8 mouse cellular contexts compared by ENCODE assay signal in genomic region chr3:87909874-87910273, GRCm38 (mm10). TPM values are rescaled to one million over a fixed set of nuclear protein-coding genes. Genes with fewer than 3 reads are reported as not detected.
DNase-seq lines count a peak whose midpoint lies in the region; ATAC-seq and TF ChIP-seq lines count a peak whose summit lies in the region.

No protein-coding gene starts in this region.

- TF ChIP-seq CTCF in C2C12 (IDR thresholded peaks at IDR 0.05; ENCODE audit: control insufficient read depth, insufficient read depth, insufficient read length), result no peak
- no peak for TF ChIP-seq CTCF in small intestine, adult 2 months (IDR thresholded peaks at IDR 0.05; ENCODE audit: extremely low read depth, insufficient read length, insufficient replicate concordance, low read depth, low read length)

- peak overlapping the region; percentile 97 for H3K4me2 ChIP-seq in forebrain, embryonic 13.5 days
- H3K4me2 ChIP-seq in liver, embryonic 12.5 days, result peak overlapping the region; percentile 84

- 5% methylated on average over 4 of the region's 4 CpGs for WGBS in forebrain, embryonic 13.5 days
- 8% methylated on average over 4 of the region's 4 CpGs for WGBS in liver, embryonic 12.5 days (ENCODE audit: insufficient replicate concordance)
- 11% methylated on average over 4 of the region's 4 CpGs for WGBS in small intestine, adult 2 months

- H3K36me3 ChIP-seq in C2C12 (ENCODE audit: control insufficient read depth, insufficient read depth), result peaks cover 38% of the 10 kb centered on the region
- H3K36me3 ChIP-seq in forebrain, embryonic 13.5 days (ENCODE audit: poor library complexity, severe bottlenecking), result peaks cover 20% of the 10 kb centered on the region
- H3K36me3 ChIP-seq in liver, embryonic 12.5 days, result peaks cover 57% of the 10 kb centered on the region
- peaks cover 16% of the 10 kb centered on the region for H3K36me3 ChIP-seq in small intestine, adult 2 months (ENCODE audit: control insufficient read depth, insufficient read depth, low read length)

- ATAC-seq in forebrain, embryonic 13.5 days, result no peak
- ATAC-seq in liver, embryonic 12.5 days, result no peak

- H3K27me3 ChIP-seq in C2C12 (ENCODE audit: control insufficient read depth, insufficient read depth, insufficient read length), result no peaks in the 10 kb centered on the region
- H3K27me3 ChIP-seq in forebrain, embryonic 13.5 days, result no peaks in the 10 kb centered on the region
- no peaks in the 10 kb centered on the region for H3K27me3 ChIP-seq in liver, embryonic 12.5 days (replicated peaks)
- H3K27me3 ChIP-seq in small intestine, adult 2 months (ENCODE audit: control insufficient read depth, insufficient read depth, low read length), result no peaks in the 10 kb centered on the region

- peak overlapping the region; percentile 37 for H3ac ChIP-seq in C2C12 (ENCODE audit: control insufficient read depth, insufficient read length, low read depth)

- H3K9me3 ChIP-seq in forebrain, embryonic 13.5 days (replicated peaks), result no peaks in the 10 kb centered on the region
- H3K9me3 ChIP-seq in liver, embryonic 12.5 days (replicated peaks), result no peaks in the 10 kb centered on the region

- H3K4me1 ChIP-seq in forebrain, embryonic 13.5 days, result peaks cover 51% of the 10 kb centered on the region
- H3K4me1 ChIP-seq in liver, embryonic 12.5 days, result peaks cover 82% of the 10 kb centered on the region
- peaks cover 23% of the 10 kb centered on the region for H3K4me1 ChIP-seq in small intestine, adult 2 months (ENCODE audit: control insufficient read depth, insufficient read depth, insufficient read length, low read length)

- peaks cover 85% of the 10 kb centered on the region for H3K79me2 ChIP-seq in C2C12 (ENCODE audit: control insufficient read depth, insufficient read depth)

- DNase-seq in embryo, embryonic 10 days (ENCODE audit: low spot score), result peak; percentile 17
- DNase-seq in embryo, embryonic 9.5 days (ENCODE audit: extremely low spot score), result no peak
- DNase-seq in urinary bladder, postnatal 10 days (ENCODE audit: low spot score), result no peak
- no peak for DNase-seq in c-Kit-positive CD71-positive TER-119-positive erythroid progenitor cells, embryonic 14.5 days (ENCODE audit: low spot score)

- H3K27ac ChIP-seq in forebrain, embryonic 13.5 days, result peak overlapping the region; percentile 76; the same call in 1 of the 2 replicates
- peak overlapping the region; percentile 97 for H3K27ac ChIP-seq in liver, embryonic 12.5 days
- H3K27ac ChIP-seq in small intestine, adult 2 months (ENCODE audit: insufficient read depth, low read depth, low read length), result peak overlapping the region; percentile 69

- peak overlapping the region; percentile 18 for H3K4me3 ChIP-seq in C2C12 (ENCODE audit: insufficient read depth, poor library complexity, severe bottlenecking)
- H3K4me3 ChIP-seq in forebrain, embryonic 13.5 days, result peak overlapping the region; percentile 39
- peak overlapping the region; percentile 97 for H3K4me3 ChIP-seq in liver, embryonic 12.5 days
- no peak overlapping the region for H3K4me3 ChIP-seq in small intestine, adult 2 months (ENCODE audit: low read depth, low read length)

- peak overlapping the region; percentile 51 for H3K9ac ChIP-seq in forebrain, embryonic 13.5 days
- peak overlapping the region; percentile 100 for H3K9ac ChIP-seq in liver, embryonic 12.5 days

- peaks cover 74% of the 10 kb centered on the region for H3K79me3 ChIP-seq in C2C12 (ENCODE audit: low read depth)

- TF ChIP-seq POLR2A in small intestine, adult 2 months (IDR thresholded peaks at IDR 0.05; ENCODE audit: low read depth, low read length), result no peak

TF ChIP-seq in C2C12, 6 proteins besides CTCF, POLR2A, EP300 and RAD21:
- TF ChIP-seq MYOD1 (IDR thresholded peaks at IDR 0.05; ENCODE audit: control insufficient read depth, insufficient read length, low read depth) (no peak), FOSL1 (IDR thresholded peaks at IDR 0.05; ENCODE audit: insufficient read depth, low read length, poor library complexity, severe bottlenecking) (no peak), CEBPB (IDR thresholded peaks at IDR 0.05; ENCODE audit: low read depth) (no peak), MAX (IDR thresholded peaks at IDR 0.05) (no peak), USF1 (IDR thresholded peaks at IDR 0.05; ENCODE audit: low read depth) (no peak), MYOG (IDR thresholded peaks at IDR 0.05; ENCODE audit: control insufficient read depth, extremely low read depth, insufficient read length) (no peak)

RNA-seq across cellular contexts. Expression of gene Hdgf, which starts 3.8 kb away (rescaled TPM):
- 279 TPM for polyA plus RNA-seq in C2C12 (2012; fragmentation: generic; extraction: Trizol)
- 106 and 147 TPM in 2 replicates for polyA plus RNA-seq in forebrain, embryonic 13.5 days (2015; fragmentation: Nextera tagmentation; extraction: Ambion mirVana)
- 393 and 400 TPM in 2 replicates for polyA plus RNA-seq in liver, embryonic 12.5 days (2016; fragmentation: Nextera tagmentation; extraction: Ambion mirVana)
- polyA plus RNA-seq in small intestine, adult 2 months (2012; rRNA removed), result 20.0 and 44.5 TPM in 2 replicates

RNA-seq across cellular contexts. Expression of gene Mrpl24, which starts 9.4 kb away (rescaled TPM):
- polyA plus RNA-seq in C2C12 (2012; fragmentation: generic; extraction: Trizol), result 69.7 TPM
- 70.2 and 77.2 TPM in 2 replicates for polyA plus RNA-seq in forebrain, embryonic 13.5 days (2015; fragmentation: Nextera tagmentation; extraction: Ambion mirVana)
- 57.0 and 57.3 TPM in 2 replicates for polyA plus RNA-seq in liver, embryonic 12.5 days (2016; fragmentation: Nextera tagmentation; extraction: Ambion mirVana)
- polyA plus RNA-seq in small intestine, adult 2 months (2012; rRNA removed), result 12.5 and 25.5 TPM in 2 replicates

RNA-seq across cellular contexts. Expression of gene Isg20l2, which starts 20.2 kb away (rescaled TPM):
- 25.0 TPM for polyA plus RNA-seq in C2C12 (2012; fragmentation: generic; extraction: Trizol)
- 61.8 and 63.0 TPM in 2 replicates for polyA plus RNA-seq in forebrain, embryonic 13.5 days (2015; fragmentation: Nextera tagmentation; extraction: Ambion mirVana)
- 51.9 and 52.2 TPM in 2 replicates for polyA plus RNA-seq in liver, embryonic 12.5 days (2016; fragmentation: Nextera tagmentation; extraction: Ambion mirVana)
- polyA plus RNA-seq in small intestine, adult 2 months (2012; rRNA removed), result 3.9 and 7.0 TPM in 2 replicates

RNA-seq across cellular contexts. Expression of gene Rrnad1, which starts 20.6 kb away (rescaled TPM):
- polyA plus RNA-seq in C2C12 (2012; fragmentation: generic; extraction: Trizol), result 7.1 TPM
- 20.7 and 22.7 TPM in 2 replicates for polyA plus RNA-seq in forebrain, embryonic 13.5 days (2015; fragmentation: Nextera tagmentation; extraction: Ambion mirVana)
- 11.1 and 11.4 TPM in 2 replicates for polyA plus RNA-seq in liver, embryonic 12.5 days (2016; fragmentation: Nextera tagmentation; extraction: Ambion mirVana)
- polyA plus RNA-seq in small intestine, adult 2 months (2012; rRNA removed), result 12.5 and 17.3 TPM in 2 replicates

RNA-seq across cellular contexts. Expression of gene Prcc, which starts 24.5 kb away (rescaled TPM):
- 44.3 TPM for polyA plus RNA-seq in C2C12 (2012; fragmentation: generic; extraction: Trizol)
- 14.5 TPM in 2 replicates for polyA plus RNA-seq in forebrain, embryonic 13.5 days (2015; fragmentation: Nextera tagmentation; extraction: Ambion mirVana)
- 8.7 and 8.9 TPM in 2 replicates for polyA plus RNA-seq in liver, embryonic 12.5 days (2016; fragmentation: Nextera tagmentation; extraction: Ambion mirVana)
- polyA plus RNA-seq in small intestine, adult 2 months (2012; rRNA removed), result 13.4 and 27.1 TPM in 2 replicates
